Mouse (Mus musculus): Measurements from ENCODE around the gene Mtmr12.

Gene Mtmr12

GRCm38 (mm10) chr15:12235559-12235958 lies 30.7 kb downstream of the Mtmr12 start:
- no peak for DNase-seq (ENCODE audit: low read depth, low spot score)

GRCm38 (mm10) chr15:12235983-12236382 lies 31.2 kb downstream of the Mtmr12 start:
- no peak for DNase-seq (ENCODE audit: low read depth, low spot score)

GRCm38 (mm10) chr15:12236961-12237360 lies 32.1 kb downstream of the Mtmr12 start:
- DNase-seq (ENCODE audit: low read depth, low spot score), result no peak

- no peak for DNase-seq (ENCODE audit: low read depth, low spot score)
These were observed 32.7 kb downstream of the Mtmr12 start for GRCm38 (mm10) chr15:12237539-12237938.

GRCm38 (mm10) chr15:12238337-12238736 lies 33.5 kb downstream of the Mtmr12 start:
- DNase-seq (ENCODE audit: low read depth, low spot score), result no peak

GRCm38 (mm10) chr15:12240705-12241328 lies 36.0 kb downstream of the Mtmr12 start:
- no peak for DNase-seq (ENCODE audit: low read depth, low spot score)

- no peak for DNase-seq (ENCODE audit: low read depth, low spot score)
These were observed 39.0 kb downstream of the Mtmr12 start for GRCm38 (mm10) chr15:12243792-12244191.

GRCm38 (mm10) chr15:12245580-12246359 lies 40.9 kb downstream of the Mtmr12 start:
- DNase-seq (ENCODE audit: low read depth, low spot score), result no peak

- peak; percentile 9 for DNase-seq (ENCODE audit: low read depth, low spot score)
These were observed 41.7 kb downstream of the Mtmr12 start for GRCm38 (mm10) chr15:12246360-12247158.

GRCm38 (mm10) chr15:12247159-12247603 lies 42.4 kb downstream of the Mtmr12 start:
- no peak for DNase-seq (ENCODE audit: low read depth, low spot score)

- DNase-seq (ENCODE audit: low read depth, low spot score), result peak; percentile 16
These were observed 43.5 kb downstream of the Mtmr12 start for GRCm38 (mm10) chr15:12248279-12248678.

- no peak for DNase-seq (ENCODE audit: low read depth, low spot score)
These were observed 45.5 kb downstream of the Mtmr12 start for GRCm38 (mm10) chr15:12250350-12250749.

GRCm38 (mm10) chr15:12251416-12252140 lies 46.8 kb downstream of the Mtmr12 start:
- no peak for DNase-seq (ENCODE audit: low read depth, low spot score)

GRCm38 (mm10) chr15:12252141-12252489 lies 47.3 kb downstream of the Mtmr12 start:
- DNase-seq (ENCODE audit: low read depth, low spot score), result no peak

- DNase-seq (ENCODE audit: low read depth, low spot score), result no peak
These were observed 53.1 kb downstream of the Mtmr12 start for GRCm38 (mm10) chr15:12257730-12258494.

- DNase-seq (ENCODE audit: low read depth, low spot score), result no peak
These were observed 58.2 kb downstream of the Mtmr12 start for GRCm38 (mm10) chr15:12263056-12263455.

- no peak for DNase-seq (ENCODE audit: low read depth, low spot score)
These were observed 61.6 kb downstream of the Mtmr12 start for GRCm38 (mm10) chr15:12266460-12266859.

- DNase-seq (ENCODE audit: low read depth, low spot score), result peak; percentile 57
These were observed 63.2 kb downstream of the Mtmr12 start for GRCm38 (mm10) chr15:12268021-12268420.

- no peak for DNase-seq (ENCODE audit: low read depth, low spot score)
These were observed 66.5 kb downstream of the Mtmr12 start for GRCm38 (mm10) chr15:12271340-12271739.

GRCm38 (mm10) chr15:12273325-12274052 lies 68.7 kb downstream of the Mtmr12 start:
- DNase-seq (ENCODE audit: low read depth, low spot score), result no peak
